Mouse (Mus musculus): Measurements from ENCODE around the gene Tet3. TPM values are rescaled to one million over a fixed set of nuclear protein-coding genes. Genes with fewer than 3 reads are reported as not detected.
"Not testable (repeated sequence)": the region's sequence is repeated elsewhere in the genome, so short reads cannot be mapped to it uniquely, and the experiment has no call there.

The Tet3 gene
- total RNA-seq, 4 experiments from 2014 or later = 53.5 to 65.9 (median 58.5) TPM

DNA sequence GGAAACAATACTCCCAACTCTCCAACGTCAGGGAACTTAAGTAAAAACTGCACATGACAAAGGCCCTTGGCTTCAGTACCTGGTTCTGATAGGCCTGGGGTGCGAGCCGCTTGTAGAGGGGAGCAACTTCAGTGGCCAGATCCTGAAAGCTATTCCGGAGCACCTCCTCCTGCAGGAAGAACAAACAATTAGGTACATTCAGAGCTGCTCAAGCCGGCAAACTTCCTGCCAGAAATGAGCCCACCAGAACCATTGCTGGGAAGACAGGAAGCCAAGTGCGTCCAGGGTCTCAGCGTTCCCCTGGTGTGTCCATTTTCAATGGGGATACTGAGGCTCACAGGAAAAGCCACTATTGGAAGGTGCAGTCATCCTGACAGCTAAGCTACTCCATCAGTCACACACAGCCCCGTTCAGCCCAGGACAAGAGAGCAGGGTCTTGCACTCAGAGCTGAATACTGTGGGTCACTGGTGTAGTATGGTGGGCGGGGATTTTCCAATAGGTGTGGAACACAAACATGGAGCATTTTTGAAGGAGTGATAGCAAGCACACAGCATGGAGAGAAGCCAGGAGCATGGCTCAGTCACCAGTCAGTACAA is 85.1 kb downstream of the Tet3 start:
- DNase-seq (ENCODE audit: low spot score in 2 of 2) = no peak

DNA sequence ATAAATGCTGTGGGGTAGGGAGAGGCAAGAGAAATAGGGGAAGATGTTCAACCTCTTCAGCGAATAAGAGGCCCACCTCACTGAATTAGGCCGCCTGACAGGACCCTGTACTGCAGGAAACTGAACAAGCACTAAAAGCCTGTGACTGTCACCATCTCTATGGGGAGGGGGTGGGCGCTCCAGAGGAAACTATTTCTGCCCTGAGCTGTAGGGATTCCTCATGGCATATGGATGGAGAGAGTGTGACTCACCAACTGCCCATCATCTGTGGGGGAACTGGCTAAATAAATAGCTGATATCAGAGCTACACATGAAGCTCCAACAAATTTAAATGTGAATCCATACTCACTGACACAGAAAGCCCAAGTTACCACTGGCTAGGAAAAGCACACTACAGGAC is 87.5 kb downstream of the Tet3 start:
- DNase-seq (ENCODE audit: low spot score in 2 of 2) = no peak

DNA sequence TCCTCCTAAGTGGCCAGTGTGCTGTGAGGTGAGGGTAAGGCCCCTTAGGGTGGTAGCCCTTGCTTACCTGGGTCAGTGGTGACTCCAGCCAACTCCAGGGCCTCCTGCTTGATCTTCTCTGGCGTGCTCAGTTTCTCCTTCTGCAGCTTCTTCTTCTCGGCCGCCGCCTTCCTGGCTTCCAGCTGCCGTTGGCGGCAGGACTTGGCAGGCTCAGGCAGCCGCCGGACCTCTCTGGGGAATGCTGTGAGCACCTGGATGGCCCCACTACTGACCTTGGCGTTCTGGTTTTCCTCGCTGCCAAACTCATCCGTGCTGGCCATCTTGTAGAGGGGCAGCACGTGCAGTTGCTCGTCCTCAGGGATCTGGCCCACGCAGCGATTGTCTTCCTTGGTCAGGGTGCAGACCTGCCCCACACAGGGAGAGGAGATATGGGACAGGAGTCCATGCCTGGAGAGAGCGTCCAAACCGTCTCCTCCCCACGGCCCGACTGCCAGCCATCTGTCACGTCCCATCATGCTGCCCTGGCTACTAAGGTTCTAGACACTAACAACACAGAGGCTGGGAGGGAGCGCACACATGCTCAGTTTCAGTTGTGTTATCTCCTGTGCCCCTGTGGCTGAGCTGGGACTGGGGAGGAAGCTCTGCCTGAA is 88.4 kb downstream of the Tet3 start:
- no peak for DNase-seq (ENCODE audit: low spot score in 2 of 2)

DNA sequence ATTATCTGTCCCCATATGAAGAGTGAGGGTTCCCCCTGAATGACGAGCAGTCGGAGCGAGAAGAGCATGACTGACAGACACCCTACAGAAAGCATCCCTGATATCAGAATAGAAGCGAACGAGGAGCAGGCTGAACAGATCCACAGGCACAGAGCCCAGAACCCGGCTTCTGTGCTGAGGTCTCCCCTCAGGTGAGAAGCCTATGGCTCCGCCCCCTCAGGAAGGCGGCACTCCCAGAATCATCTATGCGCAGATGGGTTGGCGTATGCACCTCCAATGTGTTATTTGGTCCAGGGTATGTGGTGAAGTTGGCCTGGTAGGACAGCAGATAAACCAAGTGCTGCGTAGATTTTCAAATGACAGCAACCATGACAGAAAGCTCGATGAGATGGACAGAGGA is 95.8 kb downstream of the Tet3 start:
- no peak for DNase-seq (ENCODE audit: low spot score in 2 of 2)

DNA sequence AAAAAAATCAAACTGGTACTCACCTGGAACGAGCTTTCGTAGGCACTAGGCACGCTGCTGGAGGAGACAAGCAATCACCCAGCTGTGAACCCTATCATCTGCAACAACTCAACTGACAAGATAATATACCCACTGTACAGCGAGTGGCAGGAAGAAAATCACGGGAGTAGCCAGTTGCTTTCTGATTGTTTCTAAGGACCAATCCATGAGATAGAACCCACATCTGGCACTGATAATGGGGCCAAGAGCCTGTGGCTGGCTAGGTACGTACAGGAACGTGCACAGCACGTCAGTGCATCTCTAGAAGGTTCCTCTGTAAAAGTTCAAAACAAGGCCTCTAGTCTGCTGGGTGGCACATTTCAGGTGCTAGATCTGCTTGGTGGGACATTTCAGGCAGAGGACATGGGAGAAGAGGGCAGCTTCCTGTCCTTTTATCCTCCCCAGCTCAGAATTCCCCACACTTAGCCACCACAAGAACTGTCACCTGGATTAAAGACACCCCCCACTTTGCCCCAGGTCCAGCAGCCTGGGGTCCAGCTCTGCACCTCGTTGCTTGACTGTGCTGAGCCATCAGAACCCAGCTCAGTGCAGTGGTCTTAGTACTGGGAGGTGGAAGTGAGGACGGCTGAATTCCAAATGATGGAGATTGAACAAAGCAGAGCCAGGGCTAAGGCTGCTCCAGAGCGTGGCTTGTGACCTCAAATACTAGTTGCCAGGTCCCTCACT is 97.2 kb downstream of the Tet3 start:
- no peak for DNase-seq (ENCODE audit: low spot score in 2 of 2)

DNA sequence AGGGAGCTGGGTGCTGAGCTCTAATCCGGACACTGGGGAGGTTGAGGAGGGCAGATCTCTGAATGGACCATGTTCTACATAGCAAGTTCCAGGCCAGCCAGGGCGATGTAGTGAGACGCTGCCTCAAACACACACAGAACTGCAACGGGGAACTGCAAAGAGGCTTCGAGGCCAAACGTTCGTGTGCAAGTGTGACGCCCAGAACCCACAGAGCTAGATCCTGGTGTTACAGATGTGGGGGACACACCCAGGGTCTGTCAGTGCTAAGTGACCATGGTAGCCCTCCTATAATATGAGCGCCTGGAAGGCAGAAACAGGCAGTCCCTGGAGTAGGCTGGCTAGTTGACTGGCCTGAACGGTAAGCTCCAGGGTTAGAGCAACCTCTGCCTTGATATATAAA is 101.4 kb downstream of the Tet3 start:
- no peak for DNase-seq (ENCODE audit: low spot score in 2 of 2)

DNA sequence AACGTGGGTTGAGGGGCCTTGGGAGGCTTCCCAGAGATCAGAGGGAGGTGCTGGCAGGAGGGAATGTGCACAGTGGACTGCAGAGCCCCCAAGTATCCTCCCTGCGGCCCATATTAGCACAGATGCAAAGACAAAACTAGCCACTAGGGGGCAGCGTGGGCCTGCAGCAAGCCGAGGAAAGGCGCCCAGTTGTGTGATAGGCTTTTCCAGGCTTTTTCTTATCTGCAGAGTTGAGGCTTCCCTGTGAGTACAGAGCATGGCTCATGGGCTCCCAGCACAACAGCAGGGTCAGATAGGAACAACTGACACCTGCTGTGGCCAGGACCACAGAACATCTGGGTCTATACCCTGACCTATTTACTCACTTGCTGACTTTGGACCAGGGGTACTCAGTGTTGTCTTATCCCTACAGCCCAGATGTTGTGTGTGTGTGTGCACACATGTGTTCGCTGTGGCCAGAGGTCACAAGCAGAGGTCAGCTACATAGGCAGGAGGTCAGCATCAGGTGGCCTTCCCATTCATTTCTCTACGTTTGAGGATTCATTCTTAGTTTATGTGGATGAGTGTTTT is 102.2 kb downstream of the Tet3 start:
- DNase-seq (ENCODE audit: low spot score in 2 of 2) = peak in 1 of 2 experiments; percentile 77

DNA sequence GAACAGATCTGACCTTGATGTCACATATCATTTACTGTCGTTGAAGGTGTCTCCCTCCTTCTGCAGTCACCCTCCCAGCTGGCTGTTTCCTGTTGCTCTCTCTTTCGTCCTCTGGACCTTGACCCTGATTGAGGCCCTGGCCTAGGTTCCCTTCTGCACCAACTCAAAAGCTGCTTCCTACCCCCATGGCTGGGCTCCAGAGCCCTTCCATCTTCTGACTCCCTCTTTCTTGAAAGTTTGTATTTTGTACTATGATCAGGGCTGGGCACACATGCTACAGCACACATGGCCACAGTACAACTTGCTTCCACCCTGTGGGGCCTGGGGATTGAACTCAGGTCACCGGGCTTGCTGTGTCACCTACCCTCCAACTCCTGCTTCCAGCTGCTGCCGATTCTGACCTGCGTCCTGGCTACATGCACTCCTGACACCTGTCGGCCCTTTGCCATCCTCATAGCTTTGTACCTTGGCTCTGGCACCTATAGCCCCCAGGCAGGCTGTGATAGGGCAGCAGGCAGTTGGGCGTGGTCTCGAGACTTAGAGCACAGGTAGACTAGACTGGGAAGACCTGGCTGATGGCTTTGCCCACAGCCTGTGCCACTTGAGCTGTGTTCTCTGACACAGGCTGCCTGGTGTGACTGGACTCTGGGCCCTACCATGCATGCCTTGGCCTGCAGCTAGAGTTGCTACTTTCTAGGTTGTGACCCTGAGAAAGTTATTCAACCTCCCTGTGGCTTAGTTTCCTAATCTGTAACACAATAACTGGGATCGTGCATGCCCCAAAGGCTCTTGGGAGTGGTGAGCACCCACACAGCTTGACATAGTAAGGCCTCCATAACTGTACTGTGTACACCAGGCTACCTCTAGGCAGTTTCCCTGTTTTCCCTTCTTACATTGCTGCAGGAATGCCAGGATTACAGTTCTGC is 103.8 kb downstream of the Tet3 start:
- no peak for DNase-seq (ENCODE audit: low spot score in 2 of 2)

DNA sequence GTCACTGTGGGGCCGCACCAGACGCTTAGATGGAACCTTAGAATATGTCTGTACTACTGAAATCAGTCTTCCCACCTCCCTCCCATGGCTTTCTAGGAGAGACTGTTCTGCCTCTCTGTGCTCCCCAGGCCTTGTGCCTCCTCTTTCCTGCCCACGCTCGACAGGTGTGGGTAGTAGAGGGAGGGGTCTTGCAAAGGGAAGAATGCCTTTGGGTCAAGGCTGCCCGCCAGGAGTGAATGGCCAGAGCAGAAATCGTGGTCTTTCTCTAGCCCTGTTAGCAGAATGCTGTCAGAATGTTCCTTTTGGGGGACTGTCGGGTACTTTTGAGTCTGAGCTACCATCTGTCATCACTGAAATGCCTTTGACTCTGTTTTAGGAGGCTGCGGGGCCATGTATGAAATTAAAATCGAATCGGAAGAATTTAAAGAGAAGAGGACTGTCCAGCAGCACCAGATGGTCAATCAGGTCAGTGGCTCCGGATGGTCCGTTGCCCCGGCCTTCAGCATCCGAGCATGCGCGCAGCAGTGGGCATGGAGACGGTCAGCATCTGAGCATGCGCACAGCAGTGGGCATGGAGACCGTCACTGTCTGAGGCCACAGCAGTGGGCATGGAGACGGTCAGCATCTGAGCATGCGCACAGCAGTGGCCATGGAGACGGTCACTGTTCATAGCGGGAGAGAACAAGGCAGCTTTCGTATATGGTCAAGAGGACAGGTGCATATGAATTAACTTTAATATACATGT is 106.0 kb downstream of the Tet3 start:
- DNase-seq (ENCODE audit: low spot score in 2 of 2) = no peak

DNA sequence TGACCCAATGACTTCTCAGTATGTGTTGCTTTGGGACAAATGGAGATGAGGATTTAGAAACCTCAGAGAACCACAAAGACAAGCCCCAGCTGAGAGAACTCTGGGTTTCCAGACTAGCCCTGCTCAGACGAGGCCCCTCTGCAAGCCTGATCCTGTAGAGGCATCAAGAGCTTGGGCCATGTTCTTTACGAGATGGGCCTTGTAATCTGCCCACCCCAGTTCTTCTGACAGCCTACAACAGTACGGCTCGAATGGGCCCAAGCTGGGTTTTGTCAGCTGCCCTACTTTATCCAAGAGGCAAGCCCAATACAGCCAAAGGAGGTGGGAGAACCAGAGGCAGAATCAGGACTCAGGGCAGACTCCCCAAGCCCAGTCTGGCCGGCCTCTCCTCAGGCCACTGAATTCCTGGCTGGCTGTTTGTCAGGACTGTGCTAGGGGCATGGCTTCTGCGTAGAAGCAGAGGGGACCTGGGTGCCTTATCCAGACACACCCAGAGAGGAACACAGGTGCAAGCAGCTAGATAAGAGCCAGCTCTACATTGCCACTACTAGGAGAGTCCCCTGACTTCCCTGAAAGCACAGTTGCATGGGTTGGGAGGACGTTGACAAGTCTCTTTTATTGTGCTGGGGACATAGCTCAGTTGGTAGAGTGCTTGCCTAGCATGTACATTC is 107.3 kb downstream of the Tet3 start:
- DNase-seq (ENCODE audit: low spot score in 2 of 2) = no peak

DNA sequence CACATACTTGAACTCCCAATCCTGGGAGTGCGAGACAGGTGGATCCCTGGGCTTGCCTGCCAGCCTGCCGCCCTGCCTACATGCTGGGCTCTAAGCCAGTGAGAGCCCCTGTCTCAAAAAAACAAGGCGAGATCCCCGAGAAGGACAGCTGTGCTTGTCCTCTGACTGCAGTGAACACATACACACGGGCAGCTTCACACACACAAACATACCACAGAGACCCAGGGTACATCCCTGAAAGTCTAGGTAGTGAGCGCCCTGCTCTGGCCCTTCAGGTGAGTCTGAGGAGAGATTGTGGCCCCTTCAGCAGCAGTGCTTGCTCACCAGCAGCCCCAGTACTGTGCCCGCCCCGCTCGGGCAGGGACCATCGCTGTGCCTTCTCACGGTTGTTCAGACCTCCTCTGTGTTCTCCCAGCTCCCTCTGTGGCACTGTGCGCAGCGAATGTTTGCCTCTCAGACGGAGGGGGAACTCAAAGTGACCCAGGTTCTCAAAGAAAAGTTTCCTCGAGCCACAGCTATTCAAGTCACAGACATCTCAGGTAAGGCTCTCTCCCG is 108.0 kb downstream of the Tet3 start:
- DNase-seq (ENCODE audit: low spot score in 2 of 2) = no peak

DNA sequence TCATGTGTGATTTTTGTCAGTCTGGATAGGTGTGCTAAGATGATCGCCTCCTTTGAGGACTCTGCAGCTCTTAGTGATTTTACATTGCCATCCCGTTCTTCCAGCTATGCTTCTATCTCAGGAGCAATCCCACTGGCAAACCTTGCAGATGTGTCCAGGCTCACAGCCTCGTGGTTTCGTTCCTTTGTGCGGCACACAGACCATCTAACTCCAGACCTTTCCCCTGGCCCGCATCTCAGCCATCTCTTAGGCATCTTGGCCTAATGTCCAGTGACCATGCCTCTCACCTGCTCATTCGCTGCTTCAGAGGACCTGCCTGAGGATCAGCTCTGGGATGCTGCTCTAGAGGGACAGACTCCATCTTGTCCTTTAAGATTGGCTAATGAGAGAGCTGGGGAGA is 108.7 kb downstream of the Tet3 start:
- DNase-seq (ENCODE audit: low spot score in 2 of 2) = no peak

DNA sequence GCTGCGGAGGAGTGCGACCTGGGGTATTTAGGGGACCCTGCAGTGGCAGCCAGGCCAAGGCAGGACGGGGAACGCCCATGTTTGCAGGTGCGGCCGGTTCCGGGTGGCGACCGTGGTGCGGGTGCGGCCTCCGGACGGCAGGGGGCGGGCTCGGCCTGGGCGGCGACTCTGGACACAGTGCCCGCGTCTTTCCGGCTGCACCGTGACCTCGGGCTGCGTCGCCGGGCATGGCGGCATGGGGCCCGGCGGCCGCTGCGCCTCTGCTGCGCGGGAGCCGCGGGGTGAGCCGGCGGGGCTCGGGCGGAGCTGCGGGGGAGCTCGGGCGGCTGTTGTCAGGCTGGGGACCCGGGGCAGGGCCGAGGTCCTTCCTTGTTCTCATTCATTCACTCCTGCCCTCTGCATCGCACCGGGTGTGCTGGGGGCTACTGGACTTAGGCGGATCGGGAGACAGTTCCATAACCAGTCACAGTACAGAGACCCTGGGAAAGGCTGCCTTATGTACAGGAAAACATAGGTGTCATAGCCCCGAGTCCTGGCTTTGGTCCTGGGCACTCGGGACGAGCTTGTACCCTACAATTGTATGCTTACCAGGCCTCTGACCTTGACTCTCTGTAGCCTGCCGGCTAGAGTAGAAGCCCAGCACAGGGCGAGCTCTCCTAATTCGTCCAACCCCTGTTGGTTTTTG is 109.5 kb downstream of the Tet3 start:
- DNase-seq (ENCODE audit: low spot score in 2 of 2) = peak; percentile 70 to 87

DNA sequence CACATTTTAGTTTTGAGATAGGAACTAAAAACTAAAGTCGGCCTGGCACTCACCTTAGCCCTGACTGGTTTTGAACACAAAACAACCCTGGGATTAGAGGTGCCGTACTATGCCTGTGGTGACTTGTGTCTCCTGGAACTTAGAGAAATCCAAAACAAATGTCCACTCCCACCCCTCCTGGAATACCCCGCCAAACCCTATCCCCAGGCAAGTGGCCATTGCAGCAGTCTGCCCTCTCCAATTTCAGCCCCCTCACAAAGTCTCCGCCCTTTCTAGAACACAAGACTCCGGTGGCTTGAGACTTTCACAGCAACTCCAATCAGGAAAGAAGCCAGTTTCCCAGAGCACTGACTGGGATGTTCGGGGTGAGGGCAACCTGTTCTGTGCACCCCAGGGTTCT is 110.0 kb downstream of the Tet3 start, which contains the start of gene Bola3:
Gene Bola3, plus strand, starts transcription at position 275 of the 400 bp plus-strand sequence.
- no peak for DNase-seq (ENCODE audit: low spot score in 2 of 2)

DNA sequence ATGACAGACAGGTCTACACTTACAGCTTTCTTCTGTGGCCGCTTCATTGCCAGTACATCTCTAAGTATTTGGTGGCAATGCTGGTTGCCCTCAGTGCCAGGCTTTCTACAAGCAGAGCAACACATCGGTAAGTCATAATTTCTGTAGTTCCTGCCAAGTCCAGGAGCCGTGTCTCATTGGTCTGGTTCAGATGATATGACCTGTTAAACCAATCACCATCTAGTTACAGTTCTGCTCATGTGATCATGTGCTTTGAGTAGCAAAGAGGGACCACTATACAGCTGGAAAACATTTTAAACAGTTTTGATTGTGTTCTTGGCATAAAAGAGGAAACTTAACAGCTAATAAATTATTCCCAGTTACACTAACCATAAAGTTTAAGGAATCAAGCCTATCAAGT is 111.0 kb downstream of the Tet3 start:
- DNase-seq (ENCODE audit: low spot score in 2 of 2) = no peak

DNA sequence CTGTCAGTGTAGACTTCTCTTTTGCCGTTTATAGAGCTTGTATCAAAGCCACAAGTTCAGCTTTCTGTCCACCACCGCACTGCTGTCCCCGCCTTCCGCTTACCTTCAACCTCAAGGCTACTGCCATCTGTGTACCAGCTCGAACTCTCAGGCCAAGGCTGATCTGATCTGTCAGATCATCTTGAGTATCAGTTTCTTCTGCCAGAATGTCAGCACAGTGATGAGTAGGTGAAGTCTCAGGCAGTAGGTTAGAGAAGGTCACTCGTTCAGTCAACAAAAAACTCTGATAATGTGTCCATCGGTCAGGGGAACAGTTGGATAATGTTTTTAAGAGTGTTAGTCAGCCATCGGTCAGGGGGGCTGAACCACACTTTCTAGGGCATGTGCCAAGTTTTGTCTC is 113.6 kb downstream of the Tet3 start:
- not testable (repeated sequence) for DNase-seq (ENCODE audit: low spot score in 2 of 2)

DNA sequence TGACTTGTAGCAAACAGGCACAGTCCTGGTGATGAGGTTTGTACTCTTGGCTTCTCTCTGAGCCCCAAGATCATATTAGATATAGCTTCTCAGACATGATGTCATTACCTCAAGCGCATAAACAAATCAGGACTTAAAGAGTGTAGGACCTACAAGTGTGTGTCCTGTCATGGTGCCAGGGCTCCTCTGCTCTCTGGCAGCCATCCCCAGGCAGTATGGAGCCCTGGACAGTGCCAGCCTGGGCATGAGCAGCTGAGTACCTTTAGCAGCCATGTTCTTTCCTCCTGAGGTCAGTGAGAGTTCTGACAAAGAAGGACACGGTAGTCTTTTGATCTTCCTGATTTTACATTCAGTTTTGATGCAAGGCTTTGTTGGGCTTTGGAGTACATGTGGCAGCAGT is 115.9 kb downstream of the Tet3 start:
- DNase-seq (ENCODE audit: low spot score in 2 of 2) = no peak

DNA sequence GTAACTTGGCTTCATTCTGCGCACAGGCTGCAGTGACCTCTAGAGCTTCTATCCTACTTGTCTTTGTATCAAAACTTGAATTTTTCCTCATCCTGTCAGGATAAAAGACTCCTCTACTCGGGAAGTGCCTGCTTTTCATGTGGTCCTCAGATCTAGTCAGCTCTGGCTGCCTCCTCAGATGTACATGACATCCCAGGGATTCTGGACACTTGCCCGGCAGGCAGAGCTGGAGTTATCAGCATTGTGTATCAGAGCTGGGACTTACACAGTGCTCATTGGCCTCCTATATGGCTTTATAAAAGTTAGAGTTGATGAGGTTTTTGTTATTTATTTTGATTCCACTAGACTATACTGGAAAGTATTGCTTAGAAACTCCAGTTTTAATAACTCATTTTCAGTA is 117.5 kb downstream of the Tet3 start:
- DNase-seq (ENCODE audit: low spot score in 2 of 2) = no peak

DNA sequence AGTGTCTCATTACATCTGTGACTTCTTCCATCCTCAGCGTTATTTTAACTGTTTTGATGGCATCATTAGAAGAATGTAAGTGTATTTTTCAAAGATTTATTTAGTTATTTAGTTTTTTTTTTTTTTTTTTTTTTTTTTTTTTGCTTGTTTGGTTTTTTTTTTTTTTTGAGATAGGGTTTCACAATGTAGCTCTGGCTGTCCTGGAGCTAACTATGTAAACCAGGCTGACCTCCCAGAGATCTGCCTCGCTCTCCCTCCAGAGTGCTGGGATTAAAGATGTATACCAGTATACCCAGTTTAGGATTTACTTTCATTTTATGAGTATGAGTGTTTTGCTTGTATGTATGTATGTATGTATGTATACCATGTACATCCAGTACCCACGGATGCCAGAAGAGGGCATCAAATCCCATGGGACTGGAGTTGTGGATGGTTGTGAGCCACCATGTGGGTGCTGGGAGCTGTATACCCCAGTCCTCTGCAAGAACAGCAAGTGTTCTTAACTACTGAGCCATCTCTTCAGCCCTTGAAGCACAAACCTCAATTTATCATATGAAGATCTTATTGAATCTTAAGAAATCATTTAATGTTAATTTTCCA is 131.2 kb downstream of the Tet3 start:
- no peak for DNase-seq (ENCODE audit: low spot score in 2 of 2)

Measured in layer of hippocampus, adult 8-10 months (tissue).